In the genomic region with DNA sequence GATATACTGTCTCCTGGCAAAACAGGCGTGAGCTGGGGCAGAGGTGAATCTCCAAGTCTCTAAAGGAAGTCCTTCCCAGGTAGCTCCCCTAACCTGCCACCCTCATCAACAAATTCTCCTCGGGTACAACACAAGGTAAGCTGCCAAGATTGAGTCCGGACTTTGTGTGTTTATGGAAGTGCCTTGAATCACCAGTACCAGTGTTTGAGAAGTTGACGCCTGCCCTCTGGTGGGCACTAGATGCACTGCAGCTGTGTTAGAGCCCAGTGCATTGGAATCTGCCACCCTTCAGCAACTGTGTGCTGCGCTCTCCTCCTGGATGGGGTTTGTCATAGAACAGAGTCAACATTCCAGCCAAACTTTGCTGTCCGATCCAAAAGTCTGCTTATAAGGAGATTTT, we compare ENCODE assay signal across 9 mouse cellular contexts. TPM values are rescaled to one million over a fixed set of nuclear protein-coding genes. Genes with fewer than 3 reads are reported as not detected.
DNase-seq lines count a peak whose midpoint lies in the region; ATAC-seq and TF ChIP-seq lines count a peak whose summit lies in the region.
"Had no signal": no experiment of that assay in that cellular context is flagged by ENCODE, and none has a peak within 500 bp of the region (broad histone marks: within the 10 kb centered on the region; RNA-seq: fewer than 3 reads in every experiment).

No protein-coding gene starts in this region.

- WGBS in bone marrow, adult 2 months: 16% methylated on average over 6 of the region's 6 CpGs
- 21% methylated on average over 6 of the region's 6 CpGs for WGBS in embryonic facial prominence, embryonic 15.5 days
- 17% methylated on average over 6 of the region's 6 CpGs for WGBS in kidney, embryonic 16.5 days
- 17% methylated on average over 6 of the region's 6 CpGs for WGBS in stomach, embryonic 15.5 days

- ATAC-seq in CD4-positive, CD25-positive, alpha-beta regulatory T cell, adult 4 months: peak; percentile 42
- ATAC-seq in embryonic facial prominence, embryonic 15.5 days (ENCODE audit: insufficient number of reproducible peaks, low FRiP score, low TSS enrichment, low read depth): peak; percentile 21; the same call in 1 of the 2 replicates
- peak; percentile 69; the same call in 1 of the 2 replicates for ATAC-seq in kidney, embryonic 16.5 days (ENCODE audit: low FRiP score, low TSS enrichment)
- 0 out of 2 replicates have a peak, but pooled peaks have one; percentile 36 for ATAC-seq in stomach, embryonic 15.5 days (ENCODE audit: insufficient read depth, low FRiP score, low read depth)

- TF ChIP-seq POLR2A in bone marrow, adult 2 months (IDR thresholded peaks at IDR 0.05; ENCODE audit: borderline replicate concordance, control insufficient read depth, low read depth, low read length): no peak

- no peak overlapping the region for H3K4me3 ChIP-seq in bone marrow, adult 2 months (replicated peaks; ENCODE audit: control insufficient read depth, low read depth, low read length)
- H3K4me3 ChIP-seq in embryonic facial prominence, embryonic 15.5 days (replicated peaks): no peak overlapping the region
- no peak overlapping the region for H3K4me3 ChIP-seq in kidney, embryonic 16.5 days (ENCODE audit: low read length)
- H3K4me3 ChIP-seq in stomach, embryonic 15.5 days (replicated peaks): no peak overlapping the region
- H3K4me3 ChIP-seq: liver, embryonic 15.5 days had no signal

- H3K36me3 ChIP-seq in embryonic facial prominence, embryonic 15.5 days: no peaks in the 10 kb centered on the region
- no peaks in the 10 kb centered on the region for H3K36me3 ChIP-seq in kidney, embryonic 16.5 days (ENCODE audit: insufficient read depth, low read length)
- no peaks in the 10 kb centered on the region for H3K36me3 ChIP-seq in stomach, embryonic 15.5 days
- H3K36me3 ChIP-seq: liver, embryonic 15.5 days had no signal

- H3K4me1 ChIP-seq in bone marrow, adult 2 months (ENCODE audit: control insufficient read depth, insufficient read depth, low read length): no peaks in the 10 kb centered on the region; the same call in 1 of the 2 replicates
- H3K4me1 ChIP-seq in embryonic facial prominence, embryonic 15.5 days: no peaks in the 10 kb centered on the region
- no peaks in the 10 kb centered on the region for H3K4me1 ChIP-seq in kidney, embryonic 16.5 days (ENCODE audit: insufficient read depth, low read length)
- H3K4me1 ChIP-seq in stomach, embryonic 15.5 days: no peaks in the 10 kb centered on the region
- H3K4me1 ChIP-seq: liver, embryonic 15.5 days had no signal

- no peak overlapping the region for H3K4me2 ChIP-seq in embryonic facial prominence, embryonic 15.5 days (replicated peaks)
- no peak overlapping the region for H3K4me2 ChIP-seq in kidney, embryonic 16.5 days (replicated peaks; ENCODE audit: low read depth, low read length)
- no peak overlapping the region for H3K4me2 ChIP-seq in stomach, embryonic 15.5 days
- H3K4me2 ChIP-seq: liver, embryonic 15.5 days had no signal

- peak; percentile 99 for TF ChIP-seq CTCF in bone marrow, adult 2 months (IDR thresholded peaks at IDR 0.05; ENCODE audit: control insufficient read depth, insufficient read depth, low read length)

- H3K9ac ChIP-seq in embryonic facial prominence, embryonic 15.5 days: no peak overlapping the region
- H3K9ac ChIP-seq in kidney, embryonic 16.5 days (replicated peaks; ENCODE audit: low read length): peak overlapping the region; percentile 13; the same call in 1 of the 2 replicates
- no peak overlapping the region for H3K9ac ChIP-seq in stomach, embryonic 15.5 days
- H3K9ac ChIP-seq: liver, embryonic 15.5 days had no signal

- DNase-seq in heart, adult 9 months (ENCODE audit: low spot score in 2 of 2): peak; percentile 46 to 72
- DNase-seq in liver: peak; percentile 87
- DNase-seq in neural tube, embryonic 10.5 days (ENCODE audit: extremely low spot score, low spot score): peak; percentile 92

- no peak overlapping the region for H3K27ac ChIP-seq in bone marrow, adult 2 months (ENCODE audit: control insufficient read depth, insufficient read depth, low read depth, low read length, poor library complexity)
- H3K27ac ChIP-seq in embryonic facial prominence, embryonic 15.5 days (replicated peaks): no peak overlapping the region
- H3K27ac ChIP-seq in kidney, embryonic 16.5 days (ENCODE audit: low read length): no peak overlapping the region
- H3K27ac ChIP-seq in stomach, embryonic 15.5 days: no peak overlapping the region
- H3K27ac ChIP-seq: liver, embryonic 15.5 days had no signal

- no peaks in the 10 kb centered on the region for H3K9me3 ChIP-seq in embryonic facial prominence, embryonic 15.5 days (replicated peaks)
- no peaks in the 10 kb centered on the region for H3K9me3 ChIP-seq in kidney, embryonic 16.5 days (ENCODE audit: low read length)
- H3K9me3 ChIP-seq in stomach, embryonic 15.5 days: no peaks in the 10 kb centered on the region
- H3K9me3 ChIP-seq: liver, embryonic 15.5 days had no signal

- H3K27me3 ChIP-seq in embryonic facial prominence, embryonic 15.5 days: peaks cover 3% of the 10 kb centered on the region; the same call in 1 of the 2 replicates
- H3K27me3 ChIP-seq in kidney, embryonic 16.5 days (ENCODE audit: insufficient read depth, low read length): no peaks in the 10 kb centered on the region
- no peaks in the 10 kb centered on the region for H3K27me3 ChIP-seq in stomach, embryonic 15.5 days (replicated peaks)

RNA-seq across cellular contexts. Expression of a gene that starts 29.9 kb away (rescaled TPM):
- polyA plus RNA-seq in CD4-positive, CD25-positive, alpha-beta regulatory T cell, adult 4 months (2017; shearing (Covaris generic)): not detected
- not detected in 2 replicates for polyA plus RNA-seq in bone marrow, adult 2 months (2011; ENCODE audit: insufficient read depth, insufficient read length, low replicate concordance, missing spikeins)
- 0.09 TPM in 1 of 2 replicates, not detected in the other for polyA plus RNA-seq in embryonic facial prominence, embryonic 15.5 days (2015; fragmentation: Nextera tagmentation; extraction: Ambion mirVana)
- 0.07 and 0.10 TPM in 2 replicates for polyA plus RNA-seq in kidney, embryonic 16.5 days (2015; fragmentation: Nextera tagmentation; extraction: Ambion mirVana)
- 0.30 and 0.41 TPM in 2 replicates for polyA plus RNA-seq in stomach, embryonic 15.5 days (2015; fragmentation: Nextera tagmentation; extraction: Ambion mirVana)
